Mouse (Mus musculus) heart, adult 2 months (tissue): Measurements from ENCODE around the gene St3gal5. TPM values are rescaled to one million over a fixed set of nuclear protein-coding genes. Genes with fewer than 3 reads are reported as not detected.

Source experiments
- DNase-seq, 2 experiments: peaks; one replicate each; pipeline ENCODE4 v3.0.0; 2021
- H3K27ac ChIP-seq: fragments of 200-600 bp; 2 replicates; pipeline ENCODE4 v1.8.1; 2022
- H3K27me3 ChIP-seq: fragments of 200-500 bp; 2 replicates; pipeline ENCODE4 v1.6.1; 2012; ENCODE audit warnings: mild to moderate bottlenecking, low read length, inconsistent platforms, mixed read lengths; ENCODE audit not compliant: control insufficient read depth, insufficient read depth
- H3K36me3 ChIP-seq: fragments of 200-500 bp; 2 replicates; pipeline ENCODE4 v1.6.1; 2012; ENCODE audit warnings: low read length, inconsistent platforms; ENCODE audit not compliant: control insufficient read depth, insufficient read depth
- H3K4me1 ChIP-seq: fragments of 200-500 bp; 2 replicates; pipeline ENCODE4 v1.6.1; 2011; ENCODE audit warnings: low read length; ENCODE audit not compliant: control insufficient read depth, insufficient read depth
- H3K4me3 ChIP-seq: fragments of 200-600 bp; 2 replicates; pipeline ENCODE4 v1.8.1; 2022
- H3K79me2 ChIP-seq: fragments of 200-500 bp; replicated peaks from 2 replicates; pipeline ENCODE4 v1.6.1; 2012; ENCODE audit warnings: mild to moderate bottlenecking, inconsistent platforms, low read length, moderate library complexity, mixed read lengths; ENCODE audit not compliant: control insufficient read depth, insufficient read depth
- H3K9ac ChIP-seq: fragments of 200-500 bp; 2 replicates; pipeline ENCODE4 v1.6.1; 2012; ENCODE audit warnings: low read depth, mild to moderate bottlenecking, control low read depth, inconsistent platforms, low read length, mixed read lengths
- CTCF ChIP-seq: fragments of 200-600 bp; IDR thresholded peaks from 2 replicates; pipeline ENCODE4 v1.8.1; 2022; ENCODE audit warnings: antibody characterized with exemption, mild to moderate bottlenecking, moderate library complexity
- EP300 ChIP-seq: fragments of 200-500 bp; IDR thresholded peaks from 2 replicates; pipeline ENCODE4 v1.6.1; 2011; ENCODE audit warnings: low read depth, low read length, control low read depth; ENCODE audit not compliant: insufficient read depth
- POLR2A ChIP-seq: fragments of 200-500 bp; IDR thresholded peaks from 2 replicates; pipeline ENCODE4 v1.6.1; 2011; ENCODE audit warnings: mild to moderate bottlenecking, low read depth, low read length, control low read depth; ENCODE audit not compliant: insufficient read depth
- WGBS: fragments of 180-500 bp; shearing (Covaris S2); methylation state at CpG from one replicate; pipeline ENCODE4 v1.1.7; 2018; 5-methylcytosine and 5-hydroxymethylcytosine counted together
- intact Hi-C: fragments of 180-260 bp; cut with DNase I; formaldehyde crosslinking; loops from one replicate; pipeline ENCODE4 v1.15.1; 2025
- polyA plus RNA-seq: library from polyadenylated mRNA; depleted of rRNA; stranded (reverse); fragments of >200 nt; gene quantifications from 2 replicates; pipeline ENCODE4 v1.2.3, GENCODE M21; 2012
- total RNA-seq, 2 experiments: library from RNA; stranded (reverse); gene quantifications; 2 replicates each; pipeline ENCODE4 v1.2.3; 2021

The St3gal5 gene
- total and polyA plus RNA-seq, 3 experiments, result 39.7 to 78.4 (median 67.6) TPM

DNA sequence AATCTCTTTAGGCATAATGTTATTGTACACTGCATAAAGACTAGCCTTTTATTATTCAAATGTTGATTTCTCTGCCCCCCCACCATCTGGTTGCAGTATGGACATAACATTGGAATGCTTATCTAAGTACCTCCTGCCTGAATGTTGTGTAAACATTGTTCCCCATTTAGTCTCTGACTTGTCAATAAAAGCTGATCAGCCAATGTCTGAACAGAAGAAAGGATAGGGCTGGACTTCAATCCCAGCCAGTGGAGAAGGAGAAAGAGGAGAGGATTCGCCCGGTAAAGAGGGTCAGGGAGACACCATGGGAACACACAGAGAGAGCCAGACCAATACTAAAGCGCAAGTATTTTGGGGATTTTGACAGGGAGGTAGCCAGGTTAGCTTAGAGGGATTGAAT lies 78.0 kb downstream of the St3gal5 start:
- no peak overlapping the region for H3K4me3 ChIP-seq
- H3K27me3 ChIP-seq, result no peaks in the 10 kb centered on the region
- H3K9ac ChIP-seq, result no peak overlapping the region
- intact Hi-C loops, result no loop called here
- H3K36me3 ChIP-seq, result no peaks in the 10 kb centered on the region
- H3K79me2 ChIP-seq, result no peaks in the 10 kb centered on the region
- no peak overlapping the region for H3K27ac ChIP-seq
- 69% methylated on average over 3 of the region's 3 CpGs for WGBS
- TF ChIP-seq CTCF, result no peak
- no peak for TF ChIP-seq EP300
- no peak for TF ChIP-seq POLR2A
- DNase-seq, result no peak
- H3K4me1 ChIP-seq, result no peaks in the 10 kb centered on the region; the same call in 1 of the 2 replicates

DNA sequence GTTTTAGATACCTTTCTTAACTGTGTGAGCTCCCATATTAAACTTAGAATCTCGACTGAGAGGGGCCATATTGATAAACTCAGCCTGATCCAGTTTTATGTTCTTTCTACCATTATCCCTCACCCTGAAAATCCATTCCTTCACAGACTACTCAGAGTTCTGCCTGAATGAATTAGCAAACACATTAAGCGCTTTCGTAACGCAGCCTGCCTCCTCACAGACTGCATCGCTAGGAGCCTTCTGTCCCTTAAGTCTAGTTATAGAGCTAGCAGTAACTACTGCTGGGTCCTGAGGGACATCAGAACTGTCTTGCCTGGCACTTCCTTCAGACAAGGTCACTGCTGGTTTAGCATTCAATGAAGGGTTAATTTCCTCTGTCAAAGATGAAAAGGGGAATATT lies 78.6 kb downstream of the St3gal5 start:
- WGBS, result 83% methylated on average over 5 of the region's 5 CpGs
- no peak for TF ChIP-seq EP300
- Histone ChIP-seq H3K27me3 (no peaks in the 10 kb centered on the region), H3K27ac (no peak overlapping the region), H3K4me1 (peaks cover 2% of the 10 kb centered on the region), H3K9ac (no peak overlapping the region), H3K36me3 (no peaks in the 10 kb centered on the region), H3K4me3 (no peak overlapping the region), H3K79me2 (no peaks in the 10 kb centered on the region)
- DNase-seq, result no peak
- intact Hi-C loops, result no loop called here

DNA sequence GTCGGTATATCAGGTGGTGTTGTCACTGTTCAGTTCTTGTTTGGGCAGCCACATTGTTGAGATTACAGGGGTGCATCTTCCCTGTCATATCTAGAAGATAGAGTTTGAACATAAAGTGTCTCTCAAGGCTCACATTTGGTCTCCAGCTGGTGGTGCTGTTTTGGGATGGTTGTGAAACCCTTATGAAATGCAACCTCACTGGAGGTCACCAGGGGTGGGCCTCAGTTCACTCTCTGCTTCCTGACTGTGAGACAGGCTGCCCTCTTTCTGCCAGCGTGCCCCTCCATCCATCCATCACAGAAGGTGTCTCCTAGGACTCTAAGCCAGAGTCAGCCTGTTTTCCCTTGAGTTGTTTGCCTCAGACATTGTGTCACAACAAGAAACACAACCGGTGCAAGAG lies 80.0 kb downstream of the St3gal5 start:
- intact Hi-C loops, result no loop called here
- Histone ChIP-seq H3K4me1 (peaks cover 2% of the 10 kb centered on the region), H3K9ac (no peak overlapping the region), H3K27me3 (no peaks in the 10 kb centered on the region), H3K4me3 (no peak overlapping the region), H3K79me2 (no peaks in the 10 kb centered on the region), H3K36me3 (no peaks in the 10 kb centered on the region), H3K27ac (no peak overlapping the region)
- DNase-seq, result no peak
- 71% methylated on average over 3 of the region's 3 CpGs for WGBS
- TF ChIP-seq CTCF, result no peak
- no peak for TF ChIP-seq POLR2A
- no peak for TF ChIP-seq EP300

DNA sequence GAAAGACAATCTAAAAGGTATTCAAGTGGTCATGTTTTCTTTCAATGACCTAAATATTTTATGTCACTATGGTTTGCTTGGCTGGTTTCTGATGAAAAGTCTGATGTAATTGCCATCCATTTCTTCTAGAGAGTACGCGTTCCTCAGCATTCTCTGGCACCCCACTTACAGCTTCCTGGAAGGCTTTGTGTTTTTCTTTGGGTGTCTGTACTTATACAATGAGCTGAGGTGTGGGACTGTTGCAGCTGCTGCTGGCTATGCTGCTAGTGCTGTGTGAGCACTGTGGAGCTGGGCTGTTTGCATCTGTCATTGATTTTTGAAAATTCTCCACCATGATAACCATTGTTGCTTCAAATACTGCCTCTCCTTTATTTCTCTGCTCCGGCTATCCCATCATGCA lies 81.6 kb downstream of the St3gal5 start:
- H3K79me2 ChIP-seq, result no peaks in the 10 kb centered on the region
- H3K27ac ChIP-seq, result no peak overlapping the region
- no peak overlapping the region for H3K4me3 ChIP-seq
- no peaks in the 10 kb centered on the region for H3K27me3 ChIP-seq
- H3K4me1 ChIP-seq, result peaks cover 2% of the 10 kb centered on the region
- intact Hi-C loops, result no loop called here
- 80% methylated on average over 3 of the region's 3 CpGs for WGBS
- DNase-seq, result no peak
- no peaks in the 10 kb centered on the region for H3K36me3 ChIP-seq
- H3K9ac ChIP-seq, result no peak overlapping the region
- TF ChIP-seq EP300 (no peak), POLR2A (no peak), CTCF (no peak)

DNA sequence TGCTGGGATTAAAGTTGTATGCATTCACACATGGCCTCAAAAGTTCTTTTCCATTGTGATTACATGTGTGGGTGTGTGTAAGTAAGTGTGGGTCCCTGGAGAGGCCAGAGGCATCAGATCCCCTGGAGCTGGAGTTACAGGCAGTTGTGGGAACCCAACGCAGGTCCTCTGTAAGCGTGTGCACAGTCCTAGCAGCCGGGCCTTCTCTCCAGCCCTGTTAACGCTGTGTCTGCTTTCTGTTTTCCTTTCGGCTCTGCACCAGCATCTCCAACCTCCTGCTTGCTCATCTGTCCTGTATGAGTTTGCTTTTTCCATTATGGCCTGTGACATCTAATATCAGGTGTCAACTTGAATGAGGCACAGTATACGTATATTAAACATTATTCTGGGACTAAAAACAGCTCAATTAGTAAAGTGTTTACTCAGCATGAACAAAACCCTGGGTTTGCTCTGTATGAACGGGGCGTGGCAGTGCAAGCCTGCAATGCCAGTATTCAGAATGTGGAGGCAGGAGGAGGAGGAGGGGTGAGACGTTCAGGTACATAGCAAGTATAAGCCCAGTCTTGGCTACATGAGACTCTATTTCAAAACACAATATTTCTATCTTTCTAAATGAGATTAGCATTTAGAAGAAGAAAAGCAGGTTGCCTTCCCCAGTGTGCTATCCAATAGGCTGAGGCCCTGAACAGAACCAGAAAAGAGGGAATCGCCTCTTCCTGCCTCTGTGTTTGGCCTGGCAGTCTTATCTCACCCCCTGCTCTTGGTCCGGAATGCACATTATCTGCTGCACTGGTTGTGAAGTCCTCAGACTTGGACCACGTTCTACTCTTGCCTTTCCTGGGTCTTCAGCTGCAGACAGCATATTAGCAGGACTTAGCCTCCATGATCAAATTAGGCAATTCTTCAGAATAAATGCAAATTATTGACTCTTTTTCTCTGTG lies 82.4 kb downstream of the St3gal5 start:
- Histone ChIP-seq H3K4me3 (no peak overlapping the region), H3K36me3 (no peaks in the 10 kb centered on the region), H3K79me2 (no peaks in the 10 kb centered on the region), H3K4me1 (peaks cover 2% of the 10 kb centered on the region), H3K27me3 (no peaks in the 10 kb centered on the region), H3K9ac (no peak overlapping the region), H3K27ac (no peak overlapping the region)
- TF ChIP-seq POLR2A, result no peak
- no peak for TF ChIP-seq CTCF
- TF ChIP-seq EP300, result no peak
- 63% methylated on average over 12 of the region's 12 CpGs for WGBS
- intact Hi-C loops, result no loop called here
- DNase-seq, result no peak

DNA sequence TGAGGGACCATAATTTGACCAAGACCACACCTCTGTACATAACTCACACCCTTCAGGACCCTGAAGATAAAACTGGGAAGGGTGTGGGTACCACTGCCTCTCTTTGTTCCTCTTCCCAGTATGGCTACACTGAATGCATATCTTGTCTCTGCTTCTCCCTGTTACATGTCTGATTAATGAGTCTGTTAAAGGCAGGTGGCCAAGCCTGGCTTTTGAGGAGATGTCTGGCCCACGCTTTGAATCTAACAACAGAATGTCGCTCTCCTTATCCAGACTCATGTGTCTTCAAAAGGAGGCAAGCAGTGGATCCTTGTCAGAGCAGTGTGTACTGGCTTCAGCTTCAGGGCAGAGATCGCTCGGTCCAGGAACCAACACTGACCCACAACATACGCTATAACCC lies 87.2 kb downstream of the St3gal5 start:
- Histone ChIP-seq H3K4me1 (peaks cover 10% of the 10 kb centered on the region), H3K79me2 (no peaks in the 10 kb centered on the region), H3K36me3 (no peaks in the 10 kb centered on the region), H3K9ac (no peak overlapping the region), H3K27ac (no peak overlapping the region), H3K4me3 (no peak overlapping the region), H3K27me3 (no peaks in the 10 kb centered on the region)
- no peak for TF ChIP-seq EP300
- no peak for TF ChIP-seq CTCF
- no peak for TF ChIP-seq POLR2A
- DNase-seq, result no peak
- intact Hi-C loops, result loop anchor here (2.0 kb wide), 1 partner anchor 134 kb away; no protein-coding TSS in a partner anchor
- WGBS, result 93% methylated on average over 5 of the region's 5 CpGs
